Mouse (Mus musculus) limb, embryonic 13.5 days (tissue): ENCODE results near the gene Bicral. TPM values are rescaled to one million over a fixed set of nuclear protein-coding genes. Genes with fewer than 3 reads are reported as not detected.

Experiments used
- ATAC-seq: fragments of 200-750 bp; cut with Nextera tagmentation; 2 replicates; pipeline ENCODE4 v1.8.0; 2017; ENCODE audit warnings: low read depth, moderate number of reproducible peaks, moderate TSS enrichment; ENCODE audit not compliant: low FRiP score
- H3K27ac ChIP-seq: fragments of 300-500 bp; sonication (generic); 2 replicates; pipeline ENCODE4 v1.5.1; 2015; ENCODE audit warnings: inconsistent platforms, mild to moderate bottlenecking, moderate library complexity
- H3K27me3 ChIP-seq: fragments of 300-500 bp; sonication (generic); 2 replicates; pipeline ENCODE4 v1.6.1; 2015; ENCODE audit warnings: mild to moderate bottlenecking, inconsistent platforms
- H3K36me3 ChIP-seq: fragments of 300-500 bp; sonication (generic); 2 replicates; pipeline ENCODE4 v1.6.1; 2015; ENCODE audit warnings: inconsistent platforms, mild to moderate bottlenecking, moderate library complexity
- H3K4me1 ChIP-seq: fragments of 300-500 bp; sonication (generic); 2 replicates; pipeline ENCODE4 v1.6.1; 2015; ENCODE audit warnings: inconsistent platforms
- H3K4me2 ChIP-seq: fragments of 300-500 bp; sonication (generic); replicated peaks from 2 replicates; pipeline ENCODE4 v1.6.1; 2015; ENCODE audit warnings: inconsistent platforms, mild to moderate bottlenecking, moderate library complexity
- H3K4me3 ChIP-seq: fragments of 300-500 bp; sonication (generic); 2 replicates; pipeline ENCODE4 v1.5.1; 2015; ENCODE audit warnings: moderate library complexity, mild to moderate bottlenecking, inconsistent platforms
- H3K9ac ChIP-seq: fragments of 300-500 bp; sonication (generic); 2 replicates; pipeline ENCODE4 v1.6.1; 2015; ENCODE audit warnings: mild to moderate bottlenecking, inconsistent platforms
- H3K9me3 ChIP-seq: fragments of 300-500 bp; sonication (generic); 2 replicates; pipeline ENCODE4 v1.6.1; 2016; ENCODE audit warnings: inconsistent platforms
- whole genome bisulfite sequencing: fragments of 180-500 bp; shearing (Covaris S2); methylation state at CpG from one replicate; pipeline ENCODE4 v1.1.7; 2015; 5-methylcytosine and 5-hydroxymethylcytosine counted together
- polyA plus RNA-seq: library from polyadenylated mRNA; unstranded; fragments of >200 nt; fragmentation: Nextera tagmentation; extraction: Ambion mirVana; gene quantifications from 2 replicates; pipeline ENCODE4 v1.2.1, GENCODE M21; 2015

The Bicral gene
- polyA plus RNA-seq, 1 experiment from 2014 or later: 4.6 TPM

GRCm38 (mm10) chr17:46835093-46835715 is 23.1 kb downstream of the Bicral start:
- Histone ChIP-seq H3K4me1 (peaks cover 9% of the 10 kb centered on the region), H3K27ac (0 out of 2 replicates have a peak overlapping the region, but pooled peaks have one; percentile 10), H3K9me3 (no peaks in the 10 kb centered on the region), H3K4me3 (no peak overlapping the region), H3K36me3 (peaks cover 1% of the 10 kb centered on the region; the same call in 1 of the 2 replicates), H3K4me2 (no peak overlapping the region), H3K27me3 (no peaks in the 10 kb centered on the region), H3K9ac (no peak overlapping the region)
- ATAC-seq: peak; percentile 36; the same call in 1 of the 2 replicates
- WGBS: 69% methylated on average over 6 of the region's 6 CpGs

GRCm38 (mm10) chr17:46832981-46833305 is 25.3 kb downstream of the Bicral start:
- no peak overlapping the region for H3K9ac ChIP-seq
- H3K27ac ChIP-seq: no peak overlapping the region
- H3K27me3 ChIP-seq: no peaks in the 10 kb centered on the region
- peaks cover 9% of the 10 kb centered on the region for H3K4me1 ChIP-seq
- no peak overlapping the region for H3K4me3 ChIP-seq
- no peak overlapping the region for H3K4me2 ChIP-seq
- WGBS: 82% methylated on average over 4 of the region's 4 CpGs
- H3K9me3 ChIP-seq: no peaks in the 10 kb centered on the region
- H3K36me3 ChIP-seq: peaks cover 19% of the 10 kb centered on the region
- no peak for ATAC-seq

GRCm38 (mm10) chr17:46832101-46832980 is 25.9 kb downstream of the Bicral start:
- Histone ChIP-seq H3K4me1 (peaks cover 9% of the 10 kb centered on the region), H3K27me3 (no peaks in the 10 kb centered on the region), H3K9me3 (no peaks in the 10 kb centered on the region), H3K4me3 (no peak overlapping the region), H3K9ac (0 out of 2 replicates have a peak overlapping the region, but pooled peaks have one; percentile 5), H3K27ac (peak overlapping the region; percentile 22; the same call in 1 of the 2 replicates), H3K36me3 (peaks cover 25% of the 10 kb centered on the region), H3K4me2 (no peak overlapping the region)
- 56% methylated on average over 11 of the region's 11 CpGs for WGBS
- no peak for ATAC-seq

DNA sequence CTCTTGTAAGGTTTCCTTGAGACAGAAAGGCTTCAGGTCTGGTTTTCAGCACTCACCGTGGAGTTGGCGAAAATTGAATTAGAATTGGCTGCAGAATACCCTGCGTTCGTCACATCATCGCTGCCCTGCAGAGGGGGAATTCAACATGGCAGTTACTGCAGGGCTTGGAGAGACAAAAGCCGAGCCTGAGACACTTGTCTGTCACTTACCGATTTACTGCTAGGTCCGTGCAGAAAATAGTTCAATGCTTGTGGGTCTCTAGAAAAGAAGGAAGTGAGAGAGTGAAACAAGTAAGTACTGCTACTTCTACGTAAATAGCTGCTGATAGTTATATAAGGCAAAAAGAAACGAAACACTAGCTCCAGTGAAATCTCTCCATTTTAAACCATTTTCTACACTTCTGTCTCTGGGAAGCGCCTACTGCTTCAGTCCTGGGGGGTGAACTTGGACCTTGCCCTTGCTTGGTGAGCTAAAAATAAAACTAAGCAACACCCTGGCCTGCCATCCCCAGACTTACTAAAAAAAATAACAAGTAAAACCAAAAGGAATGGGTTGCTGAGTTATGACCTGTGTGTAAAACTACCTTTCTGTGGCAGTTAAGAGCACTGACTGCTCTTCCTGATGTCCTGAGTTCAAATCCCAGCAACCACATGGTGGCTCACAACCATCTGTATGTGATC is 28.3 kb downstream of the Bicral start:
- 86% methylated on average over 11 of the region's 11 CpGs for WGBS
- Histone ChIP-seq H3K9me3 (no peaks in the 10 kb centered on the region), H3K27ac (no peak overlapping the region), H3K27me3 (no peaks in the 10 kb centered on the region), H3K4me1 (peaks cover 9% of the 10 kb centered on the region), H3K4me2 (no peak overlapping the region), H3K4me3 (no peak overlapping the region), H3K36me3 (peaks cover 46% of the 10 kb centered on the region), H3K9ac (no peak overlapping the region)
- ATAC-seq: no peak

DNA sequence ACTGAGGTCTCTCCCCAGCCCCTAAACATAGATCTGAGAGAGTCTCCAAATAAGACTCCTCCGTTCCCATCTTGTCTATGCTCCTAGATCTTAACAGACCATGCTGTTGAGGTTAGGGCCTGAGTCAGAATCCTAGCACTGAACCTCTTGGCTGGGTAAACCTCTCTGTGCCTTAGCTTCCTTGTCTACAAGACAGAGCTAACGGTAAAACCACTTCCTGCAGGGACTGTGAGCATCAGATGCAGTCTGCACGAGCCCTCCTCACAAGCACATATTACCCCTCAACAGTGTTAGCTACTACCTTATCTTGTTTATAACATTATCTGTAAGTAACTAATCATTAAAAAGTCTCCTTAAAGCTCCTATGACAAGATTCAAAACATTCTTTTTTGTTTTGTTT is 29.3 kb downstream of the Bicral start:
- no peak overlapping the region for H3K4me2 ChIP-seq
- no peaks in the 10 kb centered on the region for H3K9me3 ChIP-seq
- no peak overlapping the region for H3K9ac ChIP-seq
- peaks cover 9% of the 10 kb centered on the region for H3K4me1 ChIP-seq
- no peak overlapping the region for H3K4me3 ChIP-seq
- WGBS: 87% methylated on average over 3 of the region's 3 CpGs
- no peak for ATAC-seq
- peaks cover 57% of the 10 kb centered on the region for H3K36me3 ChIP-seq
- no peak overlapping the region for H3K27ac ChIP-seq
- no peaks in the 10 kb centered on the region for H3K27me3 ChIP-seq

- no peak overlapping the region for H3K4me2 ChIP-seq
- no peaks in the 10 kb centered on the region for H3K4me1 ChIP-seq
- no peak overlapping the region for H3K9ac ChIP-seq
- H3K4me3 ChIP-seq: no peak overlapping the region
- no peaks in the 10 kb centered on the region for H3K27me3 ChIP-seq
- ATAC-seq: no peak
- H3K27ac ChIP-seq: no peak overlapping the region
- H3K36me3 ChIP-seq: peaks cover 89% of the 10 kb centered on the region
- H3K9me3 ChIP-seq: no peaks in the 10 kb centered on the region
- 93% methylated on average over 8 of the region's 8 CpGs for WGBS
Measured at GRCm38 (mm10) chr17:46823091-46823490, 35.2 kb downstream of the Bicral start.

DNA sequence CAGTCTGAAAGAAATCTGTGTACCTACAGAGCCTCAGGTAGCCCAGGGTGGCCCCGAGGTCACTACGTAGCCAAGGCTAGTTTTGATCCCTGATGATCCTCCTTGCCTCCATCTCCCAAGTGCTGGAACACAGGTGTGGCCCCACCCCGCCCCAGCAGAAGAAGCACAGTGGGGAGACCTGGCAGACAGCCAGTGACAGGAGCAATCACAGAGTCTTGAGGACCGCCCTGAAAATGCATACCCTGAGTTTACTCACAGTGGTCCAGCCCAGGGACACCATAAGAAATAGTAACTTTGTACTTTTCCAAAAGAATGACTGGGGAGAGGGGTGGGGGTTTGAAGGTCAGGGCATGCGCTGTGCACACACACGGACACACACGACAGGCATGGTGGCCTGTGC is 37.7 kb downstream of the Bicral start:
- Histone ChIP-seq H3K4me3 (no peak overlapping the region), H3K36me3 (peaks cover 84% of the 10 kb centered on the region), H3K27me3 (no peaks in the 10 kb centered on the region), H3K9me3 (no peaks in the 10 kb centered on the region), H3K27ac (no peak overlapping the region), H3K4me2 (no peak overlapping the region), H3K4me1 (no peaks in the 10 kb centered on the region), H3K9ac (no peak overlapping the region)
- no peak for ATAC-seq
- 89% methylated on average over 7 of the region's 7 CpGs for WGBS

GRCm38 (mm10) chr17:46817734-46818158 is 40.5 kb downstream of the Bicral start:
- 0 out of 2 replicates have a peak, but pooled peaks have one; percentile 44 for ATAC-seq
- no peaks in the 10 kb centered on the region for H3K27me3 ChIP-seq
- H3K4me1 ChIP-seq: no peaks in the 10 kb centered on the region
- H3K9me3 ChIP-seq: no peaks in the 10 kb centered on the region
- no peak overlapping the region for H3K27ac ChIP-seq
- WGBS: 77% methylated on average over 12 of the region's 12 CpGs
- no peak overlapping the region for H3K4me2 ChIP-seq
- no peak overlapping the region for H3K4me3 ChIP-seq
- no peak overlapping the region for H3K9ac ChIP-seq
- peaks cover 73% of the 10 kb centered on the region for H3K36me3 ChIP-seq

GRCm38 (mm10) chr17:46816306-46816705 is 42.0 kb downstream of the Bicral start:
- no peaks in the 10 kb centered on the region for H3K27me3 ChIP-seq
- H3K27ac ChIP-seq: no peak overlapping the region
- H3K4me2 ChIP-seq: no peak overlapping the region
- no peak overlapping the region for H3K4me3 ChIP-seq
- no peak overlapping the region for H3K9ac ChIP-seq
- H3K9me3 ChIP-seq: no peaks in the 10 kb centered on the region
- peaks cover 75% of the 10 kb centered on the region for H3K36me3 ChIP-seq
- H3K4me1 ChIP-seq: no peaks in the 10 kb centered on the region
- ATAC-seq: no peak
- WGBS: 68% methylated on average over 13 of the region's 13 CpGs

GRCm38 (mm10) chr17:46814497-46814896 is 43.8 kb downstream of the Bicral start:
- Histone ChIP-seq H3K27ac (no peak overlapping the region), H3K36me3 (peaks cover 73% of the 10 kb centered on the region), H3K4me2 (no peak overlapping the region), H3K4me1 (no peaks in the 10 kb centered on the region), H3K9ac (no peak overlapping the region), H3K9me3 (no peaks in the 10 kb centered on the region), H3K4me3 (no peak overlapping the region), H3K27me3 (no peaks in the 10 kb centered on the region)
- ATAC-seq: no peak
- 92% methylated on average over 6 of the region's 6 CpGs for WGBS

DNA sequence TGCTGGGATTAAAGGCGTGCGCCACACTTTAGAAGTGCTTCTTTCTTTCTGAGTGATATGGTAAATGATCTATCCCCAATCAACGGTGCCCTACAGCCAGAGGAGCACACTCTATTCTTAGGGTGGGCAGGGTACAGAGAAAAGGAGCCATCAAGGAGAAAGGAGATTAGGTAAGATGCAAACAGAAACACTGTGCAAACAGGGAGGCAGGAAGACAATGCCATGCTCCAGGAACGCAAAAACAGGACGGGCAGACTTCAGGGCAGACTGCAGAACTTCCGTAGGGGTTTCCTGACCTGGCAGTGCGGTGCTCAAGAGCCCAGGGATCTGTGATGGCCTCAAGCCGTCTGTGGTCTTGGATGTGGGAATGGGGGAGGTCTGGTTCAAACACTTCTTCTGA is 44.6 kb downstream of the Bicral start:
- H3K36me3 ChIP-seq: peaks cover 74% of the 10 kb centered on the region

GRCm38 (mm10) chr17:46812442-46812841 is 45.8 kb downstream of the Bicral start:
- Histone ChIP-seq H3K9me3 (no peaks in the 10 kb centered on the region), H3K4me3 (no peak overlapping the region), H3K27me3 (no peaks in the 10 kb centered on the region), H3K4me2 (no peak overlapping the region), H3K36me3 (peaks cover 76% of the 10 kb centered on the region), H3K27ac (no peak overlapping the region), H3K4me1 (no peaks in the 10 kb centered on the region), H3K9ac (no peak overlapping the region)
- no peak for ATAC-seq
- WGBS: 83% methylated on average over 1 of the region's 1 CpGs

More for the DNA sequence above, 44.6 kb downstream of the Bicral start:
- Histone ChIP-seq H3K9ac (no peak overlapping the region), H3K4me1 (no peaks in the 10 kb centered on the region), H3K4me2 (no peak overlapping the region), H3K27ac (no peak overlapping the region), H3K27me3 (no peaks in the 10 kb centered on the region), H3K4me3 (no peak overlapping the region), H3K9me3 (no peaks in the 10 kb centered on the region)
- whole genome bisulfite sequencing: 86% methylated on average over 8 of the region's 8 CpGs
- ATAC-seq: no peak
